Mouse (Mus musculus): ENCODE results near the gene Apon.
"Not testable (repeated sequence)": the region's sequence is repeated elsewhere in the genome, so short reads cannot be mapped to it uniquely, and the experiment has no call there.

The Apon gene

GRCm38 (mm10) chr10:128253677-128254255 is at the start of gene Apon:
Gene Apon (plus strand): TSS chr10:128254096.
- DNase-seq = no peak

- DNase-seq = no peak
These were observed 49.0 kb upstream of the Apon start for GRCm38 (mm10) chr10:128204941-128205340.

- DNase-seq = no peak
These were observed 45.6 kb upstream of the Apon start for GRCm38 (mm10) chr10:128208326-128208725.

GRCm38 (mm10) chr10:128209311-128210009 is 44.4 kb upstream of the Apon start:
- no peak for DNase-seq

- DNase-seq = no peak
These were observed 43.8 kb upstream of the Apon start for GRCm38 (mm10) chr10:128210131-128210530.

GRCm38 (mm10) chr10:128210954-128211353 is 42.9 kb upstream of the Apon start:
- DNase-seq = no peak

GRCm38 (mm10) chr10:128211390-128212108 is 42.3 kb upstream of the Apon start, which contains the start of gene Spryd4:
Gene Spryd4 (minus strand): TSS chr10:128211807.
- peak; percentile 88 for DNase-seq

GRCm38 (mm10) chr10:128212148-128212547 is 41.7 kb upstream of the Apon start:
- DNase-seq = no peak

- DNase-seq = peak; percentile 80
These were observed 41.0 kb upstream of the Apon start for GRCm38 (mm10) chr10:128212871-128213323.

GRCm38 (mm10) chr10:128214112-128214511 is 39.8 kb upstream of the Apon start:
- not testable (repeated sequence) for DNase-seq

- DNase-seq = no peak
These were observed 38.9 kb upstream of the Apon start for GRCm38 (mm10) chr10:128214981-128215380.

GRCm38 (mm10) chr10:128218387-128219117 is 35.3 kb upstream of the Apon start:
- no peak for DNase-seq

- no peak for DNase-seq
These were observed 32.2 kb upstream of the Apon start for GRCm38 (mm10) chr10:128221533-128222286.

- no peak for DNase-seq
These were observed 28.8 kb upstream of the Apon start for GRCm38 (mm10) chr10:128225064-128225463.

GRCm38 (mm10) chr10:128225538-128225937 is 28.4 kb upstream of the Apon start, which contains the start of gene Mip:
Gene Mip (plus strand): TSS chr10:128225838.
- no peak for DNase-seq

- DNase-seq = no peak
These were observed 26.3 kb upstream of the Apon start for GRCm38 (mm10) chr10:128227592-128227991.

GRCm38 (mm10) chr10:128228009-128228408 is 25.9 kb upstream of the Apon start:
- DNase-seq = no peak

- DNase-seq = no peak
These were observed 23.3 kb upstream of the Apon start for GRCm38 (mm10) chr10:128230582-128230981.

GRCm38 (mm10) chr10:128231146-128231545 is 22.8 kb upstream of the Apon start:
- no peak for DNase-seq

GRCm38 (mm10) chr10:128231697-128232419 is 22.0 kb upstream of the Apon start, which contains the start of gene Timeless:
Gene Timeless (plus strand): TSS chr10:128232065.
- peak; percentile 84 for DNase-seq

- DNase-seq = peak; percentile 63
These were observed 21.4 kb upstream of the Apon start for GRCm38 (mm10) chr10:128232420-128232985.
